Mouse (Mus musculus) embryo, embryonic 10 days (tissue): ENCODE measurements at regions not wholly inside any gene's neighbourhood (a gene's known extent, or its start where the extent isn't known, plus 50 kb on each side); places are given as distances from the start of the nearest gene placed in this dataset.

Experiments used
- DNase-seq: peaks from one replicate; pipeline ENCODE4 v3.0.0-alpha.2; 2015; ENCODE audit warnings: low spot score

GRCm38 (mm10) chrX:150709416-150709815, 52.0 kb upstream of the Tro start:
- DNase-seq, result peak; percentile 52
